Mouse (Mus musculus) embryonic fibroblast, embryonic 13.5 days (primary cell): ENCODE measurements at regions not wholly inside any gene's neighbourhood (a gene's known extent, or its start where the extent isn't known, plus 50 kb on each side); places are given as distances from the start of the nearest gene placed in this dataset.

Experiments
- CTCF ChIP-seq: IDR thresholded peaks from 2 replicates; pipeline ENCODE4 v1.5.1; 2011; ENCODE audit warnings: mild to moderate bottlenecking, control low read depth, low read length, moderate library complexity, borderline replicate concordance; ENCODE audit not compliant: insufficient read depth
- POLR2A ChIP-seq: IDR thresholded peaks from 2 replicates; pipeline ENCODE4 v1.6.1; 2011; ENCODE audit warnings: low read depth, mild to moderate bottlenecking, control low read depth, low read length, moderate library complexity

- TF ChIP-seq CTCF (no peak), POLR2A (no peak)
These were observed 208.8 kb downstream of the Ptbp2 start for GRCm38 (mm10) chr3:119575516-119575915.
